Mouse (Mus musculus): Measurements from ENCODE around the gene Olfr552. TPM values are rescaled to one million over a fixed set of nuclear protein-coding genes. Genes with fewer than 3 reads are reported as not detected.
A peak's percentile ranks its signal among the peaks of the same experiment; 100 is the strongest.
"Not testable (repeated sequence)": the region's sequence is repeated elsewhere in the genome, so short reads cannot be mapped to it uniquely, and the experiment has no call there.

The Olfr552 gene
- polyA plus RNA-seq (2017; shearing (Covaris generic)) = not detected

GRCm38 (mm10) chr7:102597378-102598031, at the start of gene Olfr552:
Gene Olfr552 (plus strand): TSS chr7:102597770.
- no peak for ATAC-seq

- ATAC-seq = no peak
Observed at GRCm38 (mm10) chr7:102549570-102549969, 48.0 kb upstream of the Olfr552 start, which contains the start of gene Olfr549. Gene Olfr549 (plus strand): TSS chr7:102549870.

- peak; percentile 77 for ATAC-seq
Observed at GRCm38 (mm10) chr7:102553279-102553678, 44.3 kb upstream of the Olfr552 start.

- ATAC-seq = peak; percentile 100
Observed at GRCm38 (mm10) chr7:102564999-102565997, 32.3 kb upstream of the Olfr552 start, which contains the start of gene Trim21. Gene Trim21 (minus strand): TSS chr7:102565486.

- ATAC-seq = no peak
Observed at GRCm38 (mm10) chr7:102566219-102566618, 31.4 kb upstream of the Olfr552 start.

GRCm38 (mm10) chr7:102571142-102571541, 26.4 kb upstream of the Olfr552 start, which contains the start of gene Olfr550:
Gene Olfr550 (plus strand): TSS chr7:102571442.
- ATAC-seq = no peak

- no peak for ATAC-seq
Observed at GRCm38 (mm10) chr7:102573174-102573830, 24.3 kb upstream of the Olfr552 start.

GRCm38 (mm10) chr7:102575998-102576397, 21.6 kb upstream of the Olfr552 start:
- no peak for ATAC-seq

GRCm38 (mm10) chr7:102591786-102592185, 5.8 kb upstream of the Olfr552 start, which contains the start of gene Olfr551:
Gene Olfr551 (minus strand): TSS chr7:102591886.
- ATAC-seq = no peak

- no peak for ATAC-seq
Observed at GRCm38 (mm10) chr7:102618118-102618517, 20.5 kb downstream of the Olfr552 start, which contains the start of gene Olfr553. Gene Olfr553 (minus strand): TSS chr7:102618218.

- ATAC-seq = no peak
Observed at GRCm38 (mm10) chr7:102619608-102620007, 22.0 kb downstream of the Olfr552 start.

- not testable (repeated sequence) for ATAC-seq
Observed at GRCm38 (mm10) chr7:102620368-102620767, 22.8 kb downstream of the Olfr552 start.

GRCm38 (mm10) chr7:102636665-102637064, 39.1 kb downstream of the Olfr552 start:
- peak; percentile 43 for ATAC-seq

- no peak for ATAC-seq
Observed at GRCm38 (mm10) chr7:102638132-102638531, 40.6 kb downstream of the Olfr552 start, which contains the start of gene Olfr554. Gene Olfr554 (plus strand): TSS chr7:102638432.

- not testable (repeated sequence) for ATAC-seq
Observed at GRCm38 (mm10) chr7:102644945-102645344, 47.4 kb downstream of the Olfr552 start.

Other genes with a start within 250 kb of the Olfr552 start
- 100 to 1,000 TPM in 1 of 3 experiments, 10 to 100 TPM in 2; 45.4 to 216 (median 61.4) TPM for gene Rrm1, start 156.1 kb upstream of the Olfr552 start, polyA plus RNA-seq (2017; shearing (Covaris generic))
- under 1 TPM in 1 of 3 experiments, not detected in 2; 0.41 TPM for gene Olfr543, start 116.1 kb upstream of the Olfr552 start, polyA plus RNA-seq (2017; shearing (Covaris generic))
- not detected for gene Olfr544, start 109.5 kb upstream of the Olfr552 start, polyA plus RNA-seq (2017; shearing (Covaris generic))
- not detected for gene Olfr545, start 98.2 kb upstream of the Olfr552 start, polyA plus RNA-seq (2017; shearing (Covaris generic))
- not detected for gene Olfr547, start 63.0 kb upstream of the Olfr552 start, polyA plus RNA-seq (2017; shearing (Covaris generic))
- gene Olfr548-ps1, start 56.9 kb upstream of the Olfr552 start, polyA plus RNA-seq (2017; shearing (Covaris generic)) = not detected
- not detected for gene Olfr549, start 47.9 kb upstream of the Olfr552 start, polyA plus RNA-seq (2017; shearing (Covaris generic))
- gene Trim21, start 32.3 kb upstream of the Olfr552 start, polyA plus RNA-seq (2017; shearing (Covaris generic)) = 10 to 100 TPM in 1 of 3 experiments, 1 to 10 TPM in 2; 7.8 to 10.0 (median 9.7) TPM
- under 1 TPM in 1 of 3 experiments, not detected in 2; 0.15 TPM for gene Olfr550, start 26.3 kb upstream of the Olfr552 start, polyA plus RNA-seq (2017; shearing (Covaris generic))
- gene Olfr551, start 5.9 kb upstream of the Olfr552 start, polyA plus RNA-seq (2017; shearing (Covaris generic)) = under 1 TPM in 1 of 3 experiments, not detected in 2; 0.12 TPM
- not detected for gene Olfr553, start 20.4 kb downstream of the Olfr552 start, polyA plus RNA-seq (2017; shearing (Covaris generic))
- gene Olfr554, start 40.7 kb downstream of the Olfr552 start, polyA plus RNA-seq (2017; shearing (Covaris generic)) = not detected
- not detected for gene Olfr555, start 61.1 kb downstream of the Olfr552 start, polyA plus RNA-seq (2017; shearing (Covaris generic))
- gene Olfr556, start 67.1 kb downstream of the Olfr552 start, polyA plus RNA-seq (2017; shearing (Covaris generic)) = under 1 TPM in 1 of 3 experiments, not detected in 2; 0.15 TPM
- 10 to 100 TPM in 2 of 3 experiments, 1 to 10 TPM in 1; 7.5 to 16.1 (median 15.7) TPM for gene Trim68, start 89.6 kb downstream of the Olfr552 start, polyA plus RNA-seq (2017; shearing (Covaris generic))
- gene Olfr557, start 98.1 kb downstream of the Olfr552 start, polyA plus RNA-seq (2017; shearing (Covaris generic)) = not detected
- not detected for gene Olfr558, start 104.4 kb downstream of the Olfr552 start, polyA plus RNA-seq (2017; shearing (Covaris generic))
- gene Olfr33, start 121.3 kb downstream of the Olfr552 start, polyA plus RNA-seq (2017; shearing (Covaris generic)) = not detected
- not detected for gene Olfr559, start 129.7 kb downstream of the Olfr552 start, polyA plus RNA-seq (2017; shearing (Covaris generic))
- not detected for gene Olfr560, start 161.6 kb downstream of the Olfr552 start, polyA plus RNA-seq (2017; shearing (Covaris generic))
- not detected for gene Olfr78, start 161.7 kb downstream of the Olfr552 start, polyA plus RNA-seq (2017; shearing (Covaris generic))
- not detected for gene Olfr561, start 173.5 kb downstream of the Olfr552 start, polyA plus RNA-seq (2017; shearing (Covaris generic))
- gene Olfr564, start 205.7 kb downstream of the Olfr552 start, polyA plus RNA-seq (2017; shearing (Covaris generic)) = not detected